Mouse (Mus musculus) gastrocnemius, postnatal 14 days (tissue): ENCODE results near the gene Cfap77. TPM values are rescaled to one million over a fixed set of nuclear protein-coding genes. Genes with fewer than 3 reads are reported as not detected.
A peak's percentile ranks its signal among the peaks of the same experiment; 100 is the strongest.
"Not testable (repeated sequence)": the region's sequence is repeated elsewhere in the genome, so short reads cannot be mapped to it uniquely, and the experiment has no call there.

Experiments used
- DNase-seq: peaks from one replicate; pipeline ENCODE4 v3.0.0; 2021; ENCODE audit warnings: mixed read lengths
- intact Hi-C: fragments of 180-260 bp; cut with DNase I; formaldehyde crosslinking; loops from one replicate; pipeline ENCODE4 v1.15.1; 2025; ENCODE audit warnings: low total_unique reads
- long read RNA-seq, 2 experiments: library from polyadenylated mRNA; stranded (forward); transcript quantifications; one replicate each; pipeline ENCODE4 v2.0.0; 2021
- total RNA-seq, 2 experiments: library from RNA; stranded (reverse); gene quantifications; 2 replicates each; pipeline ENCODE4 v1.2.3; 2021

The Cfap77 gene
- total RNA-seq: not detected
- long read RNA-seq, experiment 1: 0 reads
- long read RNA-seq, experiment 2: 0 reads

GRCm38 (mm10) chr2:29054991-29055390 is at the start of gene Cfap77:
TSS of gene Cfap77 (minus strand) at chr2:29055066.
- DNase-seq: peak; percentile 38
- intact Hi-C loops: loop anchor here (5.0 kb wide), 2 partner anchors 133 to 303 kb away; no protein-coding TSS in a partner anchor

- intact Hi-C loops, DNase-seq: not testable (repeated sequence)
Observed at GRCm38 (mm10) chr2:29102416-29103377, 47.8 kb upstream of the Cfap77 start.

GRCm38 (mm10) chr2:29100822-29101534 is 46.1 kb upstream of the Cfap77 start:
- intact Hi-C loops: no loop called here
- DNase-seq: no peak

GRCm38 (mm10) chr2:29099646-29100045 is 44.8 kb upstream of the Cfap77 start:
- DNase-seq: no peak
- intact Hi-C loops: no loop called here

- no peak for DNase-seq
- intact Hi-C loops: no loop called here
Observed at GRCm38 (mm10) chr2:29098786-29099185, 43.9 kb upstream of the Cfap77 start.

- intact Hi-C loops, DNase-seq: not testable (repeated sequence)
Observed at GRCm38 (mm10) chr2:29097955-29098354, 43.1 kb upstream of the Cfap77 start.

- no peak for DNase-seq
- intact Hi-C loops: no loop called here
Observed at GRCm38 (mm10) chr2:29097465-29097864, 42.6 kb upstream of the Cfap77 start.

- intact Hi-C loops: no loop called here
- DNase-seq: no peak
Observed at GRCm38 (mm10) chr2:29096751-29097150, 41.9 kb upstream of the Cfap77 start.

- DNase-seq: no peak
- intact Hi-C loops: no loop called here
Observed at GRCm38 (mm10) chr2:29095674-29096073, 40.8 kb upstream of the Cfap77 start.

- intact Hi-C loops, DNase-seq: not testable (repeated sequence)
Observed at GRCm38 (mm10) chr2:29089276-29089675, 34.4 kb upstream of the Cfap77 start.

- no peak for DNase-seq
- intact Hi-C loops: no loop called here
Observed at GRCm38 (mm10) chr2:29086026-29086425, 31.2 kb upstream of the Cfap77 start.

GRCm38 (mm10) chr2:29081965-29082364 is 27.1 kb upstream of the Cfap77 start:
- DNase-seq: no peak
- intact Hi-C loops: no loop called here

- no peak for DNase-seq
- intact Hi-C loops: no loop called here
Observed at GRCm38 (mm10) chr2:29076226-29076625, 21.4 kb upstream of the Cfap77 start.

GRCm38 (mm10) chr2:29075331-29076070 is 20.6 kb upstream of the Cfap77 start:
- intact Hi-C loops: no loop called here
- DNase-seq: no peak

GRCm38 (mm10) chr2:29074676-29075075 is 19.8 kb upstream of the Cfap77 start:
- DNase-seq: no peak
- intact Hi-C loops: no loop called here

GRCm38 (mm10) chr2:29066410-29066809 is 11.5 kb upstream of the Cfap77 start:
- intact Hi-C loops: no loop called here
- no peak for DNase-seq

GRCm38 (mm10) chr2:29065796-29066195 is 10.9 kb upstream of the Cfap77 start:
- no peak for DNase-seq
- intact Hi-C loops: no loop called here

GRCm38 (mm10) chr2:29060135-29060597 is 5.3 kb upstream of the Cfap77 start, which contains the start of gene Ttf1:
TSS of gene Ttf1 (plus strand) at chr2:29060262.
- intact Hi-C loops: no loop called here
- peak; percentile 88 for DNase-seq

GRCm38 (mm10) chr2:29054545-29054935 is 326 bp downstream of the Cfap77 start:
- intact Hi-C loops: loop anchor here (5.0 kb wide), 2 partner anchors 132 to 302 kb away; no protein-coding TSS in a partner anchor
- no peak for DNase-seq
